Mouse (Mus musculus) liver, adult 2 months (tissue): ENCODE data around the gene P2rx1. TPM values are rescaled to one million over a fixed set of nuclear protein-coding genes. Genes with fewer than 3 reads are reported as not detected.
A peak's percentile ranks its signal among the peaks of the same experiment; 100 is the strongest.

Experiments
- DNase-seq: peaks from one replicate; pipeline ENCODE4 v3.0.0-alpha.2; 2011; ENCODE audit warnings: low read depth, low spot score; ENCODE audit errors: extremely low read depth
- H3K27ac ChIP-seq: fragments of 200-500 bp; replicated peaks from 2 replicates; pipeline ENCODE4 v1.5.1; 2012; ENCODE audit warnings: low read depth, mild to moderate bottlenecking, control low read depth, inconsistent platforms, low read length; ENCODE audit not compliant: insufficient read depth
- H3K27me3 ChIP-seq: fragments of 200-500 bp; 2 replicates; pipeline ENCODE4 v1.6.1; 2012; ENCODE audit warnings: mild to moderate bottlenecking, moderate library complexity, low read length, inconsistent platforms; ENCODE audit not compliant: control insufficient read depth, insufficient read depth
- H3K36me3 ChIP-seq: fragments of 200-500 bp; 2 replicates; pipeline ENCODE4 v1.6.1; 2012; ENCODE audit warnings: low read length, inconsistent platforms; ENCODE audit not compliant: control insufficient read depth, insufficient read depth
- H3K4me1 ChIP-seq: fragments of 200-500 bp; 2 replicates; pipeline ENCODE4 v1.6.1; 2011; ENCODE audit warnings: low read length; ENCODE audit not compliant: control insufficient read depth, insufficient read depth
- H3K4me3 ChIP-seq: fragments of 200-500 bp; 2 replicates; pipeline ENCODE4 v1.5.1; 2011; ENCODE audit warnings: low read depth, mild to moderate bottlenecking, control low read depth, low read length, moderate library complexity; ENCODE audit not compliant: insufficient read depth
- H3K79me2 ChIP-seq: fragments of 200-500 bp; 2 replicates; pipeline ENCODE4 v1.6.1; 2012; ENCODE audit warnings: inconsistent platforms, mild to moderate bottlenecking, low read length, moderate library complexity; ENCODE audit not compliant: control insufficient read depth, insufficient read depth
- H3K9ac ChIP-seq: fragments of 200-500 bp; 2 replicates; pipeline ENCODE4 v1.6.1; 2012; ENCODE audit warnings: low read depth, mild to moderate bottlenecking, control low read depth, inconsistent platforms, low read length
- CTCF ChIP-seq: fragments of 200-500 bp; IDR thresholded peaks from 2 replicates; pipeline ENCODE4 v1.5.1; 2011; ENCODE audit warnings: low read depth, low read length, control low read depth
- POLR2A ChIP-seq: fragments of 200-500 bp; IDR thresholded peaks from 2 replicates; pipeline ENCODE4 v1.6.1; 2011; ENCODE audit warnings: low read length, control low read depth; ENCODE audit not compliant: insufficient read depth; ENCODE audit errors: extremely low read depth
- WGBS: fragments of 180-500 bp; shearing (Covaris S2); methylation state at CpG from one replicate; pipeline ENCODE4 v1.1.7; 2018; 5-methylcytosine and 5-hydroxymethylcytosine counted together
- polyA plus RNA-seq: library from polyadenylated mRNA; depleted of rRNA; stranded (reverse); fragments of >200 nt; gene quantifications from 2 replicates; pipeline ENCODE4 v1.2.3, GENCODE M21; 2012
- total RNA-seq: library from RNA; depleted of rRNA; stranded (reverse); fragments of >200 nt; gene quantifications from 2 replicates; pipeline ENCODE4 v1.2.3, GENCODE M21; 2014

P2rx1 gene
- total and polyA plus RNA-seq, 2 experiments: 0.12 to 0.28 TPM

- no peak overlapping the region for H3K9ac ChIP-seq
- peak; percentile 22 for DNase-seq
- no peaks in the 10 kb centered on the region for H3K4me1 ChIP-seq
- H3K27me3 ChIP-seq: no peaks in the 10 kb centered on the region
- no peaks in the 10 kb centered on the region for H3K36me3 ChIP-seq
- no peak overlapping the region for H3K27ac ChIP-seq
- peak; percentile 90 for TF ChIP-seq CTCF
- TF ChIP-seq POLR2A: no peak
- no peaks in the 10 kb centered on the region for H3K79me2 ChIP-seq
- 15% methylated on average over 6 of the region's 6 CpGs for WGBS
- no peak overlapping the region for H3K4me3 ChIP-seq
Observed at GRCm38 (mm10) chr11:73001029-73001428, 2.1 kb downstream of the P2rx1 start.

DNA sequence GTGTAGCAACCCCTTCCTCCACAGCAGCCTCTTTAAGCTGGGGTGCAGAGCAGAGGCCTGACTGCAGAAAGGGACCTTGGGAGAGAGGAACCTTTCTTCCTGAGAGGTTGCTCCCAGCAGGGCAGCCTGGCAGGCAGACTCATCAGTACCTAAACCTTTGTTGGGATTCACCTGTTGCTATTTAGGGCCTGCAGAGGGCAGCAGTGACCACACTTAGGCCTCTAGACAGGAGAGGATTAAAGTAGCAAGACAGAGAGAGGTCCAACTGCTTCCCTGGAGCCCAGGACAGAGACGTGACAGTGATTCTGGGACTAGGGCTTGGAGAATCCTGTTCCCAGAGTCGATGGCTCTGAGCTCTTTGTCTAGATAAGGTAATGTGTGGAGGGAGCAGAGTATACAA, 7.5 kb downstream of the P2rx1 start:
- 2% methylated on average over 2 of the region's 2 CpGs for WGBS
- H3K4me1 ChIP-seq: no peaks in the 10 kb centered on the region
- no peaks in the 10 kb centered on the region for H3K36me3 ChIP-seq
- TF ChIP-seq POLR2A (no peak), CTCF (peak; percentile 83)
- H3K27ac ChIP-seq: no peak overlapping the region
- H3K27me3 ChIP-seq: no peaks in the 10 kb centered on the region
- no peak overlapping the region for H3K4me3 ChIP-seq
- H3K79me2 ChIP-seq: no peaks in the 10 kb centered on the region
- no peak overlapping the region for H3K9ac ChIP-seq
- DNase-seq: peak; percentile 62

- H3K27me3 ChIP-seq: no peaks in the 10 kb centered on the region
- TF ChIP-seq POLR2A: no peak
- no peaks in the 10 kb centered on the region for H3K36me3 ChIP-seq
- no peak overlapping the region for H3K9ac ChIP-seq
- H3K4me1 ChIP-seq: no peaks in the 10 kb centered on the region
- no peaks in the 10 kb centered on the region for H3K79me2 ChIP-seq
- no peak for DNase-seq
- H3K4me3 ChIP-seq: no peak overlapping the region
- 23% methylated on average over 3 of the region's 3 CpGs for WGBS
- H3K27ac ChIP-seq: no peak overlapping the region
Observed at GRCm38 (mm10) chr11:73007113-73007512, 8.2 kb downstream of the P2rx1 start.

DNA sequence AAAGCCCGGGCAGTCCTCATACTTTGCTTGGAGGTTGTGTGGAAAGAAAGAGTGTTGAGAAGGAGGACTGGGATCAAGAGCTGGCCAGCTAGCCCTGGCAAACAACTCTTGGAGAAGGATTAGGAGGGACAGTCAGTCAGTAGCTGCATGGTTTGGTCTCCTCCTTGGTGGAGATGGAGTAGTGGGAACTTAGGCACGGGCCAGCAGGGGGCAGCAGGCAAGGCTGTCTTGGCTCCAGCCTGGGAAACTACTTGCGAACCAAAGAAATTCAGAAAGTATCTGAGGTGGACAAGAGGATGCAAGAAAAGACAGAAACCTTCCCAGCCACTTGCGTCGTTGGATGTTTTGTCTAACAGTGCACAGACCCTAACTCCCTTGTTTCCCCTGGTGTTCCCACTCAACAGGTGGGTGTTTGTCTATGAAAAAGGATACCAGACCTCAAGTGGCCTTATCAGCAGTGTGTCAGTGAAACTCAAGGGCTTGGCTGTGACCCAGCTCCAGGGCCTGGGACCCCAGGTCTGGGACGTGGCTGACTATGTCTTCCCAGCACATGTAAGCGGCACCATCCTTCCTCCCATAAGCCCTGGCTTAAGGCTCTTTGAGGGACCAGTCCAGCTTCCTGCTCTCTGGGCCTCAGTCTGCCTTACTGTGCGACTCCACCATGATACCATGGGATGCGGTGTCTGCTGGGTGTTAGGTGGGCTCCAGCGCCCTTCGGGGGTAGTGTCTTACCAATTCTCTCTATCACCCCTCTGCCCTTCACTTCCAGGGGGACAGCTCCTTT, 9.0 kb downstream of the P2rx1 start:
- DNase-seq: no peak
- H3K4me3 ChIP-seq: no peak overlapping the region
- H3K79me2 ChIP-seq: no peaks in the 10 kb centered on the region
- no peak overlapping the region for H3K9ac ChIP-seq
- no peaks in the 10 kb centered on the region for H3K27me3 ChIP-seq
- H3K4me1 ChIP-seq: no peaks in the 10 kb centered on the region
- no peaks in the 10 kb centered on the region for H3K36me3 ChIP-seq
- 53% methylated on average over 11 of the region's 11 CpGs for WGBS
- H3K27ac ChIP-seq: no peak overlapping the region
- TF ChIP-seq POLR2A (no peak), CTCF (peak; percentile 87)

- no peak for DNase-seq
- Histone ChIP-seq H3K4me1 (no peaks in the 10 kb centered on the region), H3K36me3 (no peaks in the 10 kb centered on the region), H3K27ac (no peak overlapping the region), H3K4me3 (no peak overlapping the region), H3K79me2 (no peaks in the 10 kb centered on the region), H3K9ac (no peak overlapping the region), H3K27me3 (no peaks in the 10 kb centered on the region)
- WGBS: 66% methylated on average over 2 of the region's 2 CpGs
- TF ChIP-seq POLR2A (no peak), CTCF (no peak)
Observed at GRCm38 (mm10) chr11:73008826-73009225, 9.9 kb downstream of the P2rx1 start.

DNA sequence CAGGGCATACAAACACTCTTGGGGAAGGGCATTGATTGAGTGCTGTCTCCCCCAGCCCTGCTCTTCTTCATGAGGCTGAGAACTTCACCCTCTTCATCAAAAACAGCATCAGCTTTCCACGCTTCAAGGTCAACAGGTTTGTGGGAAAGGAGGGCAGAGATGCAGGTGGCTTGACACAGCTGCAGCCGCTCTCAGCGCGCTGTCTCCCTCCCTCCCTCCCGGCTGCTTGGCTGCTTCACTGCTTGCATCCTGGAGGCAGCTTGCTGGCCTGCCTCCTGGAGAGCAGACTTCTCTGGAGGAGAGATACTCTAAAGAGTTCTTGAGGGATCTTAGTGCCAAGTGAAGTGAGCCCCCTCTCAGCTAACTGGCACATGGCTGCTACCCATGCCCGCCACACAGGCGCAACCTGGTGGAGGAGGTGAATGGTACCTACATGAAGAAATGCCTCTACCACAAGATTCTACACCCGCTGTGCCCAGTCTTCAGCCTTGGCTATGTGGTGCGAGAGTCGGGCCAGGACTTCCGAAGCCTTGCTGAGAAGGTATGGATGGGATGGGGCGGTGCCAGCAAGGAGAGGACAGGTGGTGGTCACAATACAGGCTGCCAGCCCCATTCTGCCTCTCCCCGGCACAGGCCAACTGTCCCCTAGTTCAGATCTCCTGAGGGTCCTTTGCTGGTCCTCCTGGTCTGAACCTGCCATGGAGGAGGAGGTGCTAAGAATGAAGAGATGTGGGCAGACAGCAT, 10.8 kb downstream of the P2rx1 start:
- 69% methylated on average over 13 of the region's 13 CpGs for WGBS
- Histone ChIP-seq H3K9ac (no peak overlapping the region), H3K27me3 (no peaks in the 10 kb centered on the region), H3K27ac (no peak overlapping the region), H3K36me3 (no peaks in the 10 kb centered on the region), H3K4me1 (no peaks in the 10 kb centered on the region), H3K79me2 (no peaks in the 10 kb centered on the region), H3K4me3 (no peak overlapping the region)
- TF ChIP-seq POLR2A (no peak), CTCF (no peak)
- DNase-seq: no peak
